Mouse (Mus musculus) adipocyte (in vitro differentiated cells): ENCODE measurements around the gene Frat1.

ENCODE experiments used
- DNase-seq: peaks from one replicate; pipeline ENCODE4 v3.0.0-alpha.2; 2016; ENCODE audit warnings: low spot score

Gene Frat1

DNA sequence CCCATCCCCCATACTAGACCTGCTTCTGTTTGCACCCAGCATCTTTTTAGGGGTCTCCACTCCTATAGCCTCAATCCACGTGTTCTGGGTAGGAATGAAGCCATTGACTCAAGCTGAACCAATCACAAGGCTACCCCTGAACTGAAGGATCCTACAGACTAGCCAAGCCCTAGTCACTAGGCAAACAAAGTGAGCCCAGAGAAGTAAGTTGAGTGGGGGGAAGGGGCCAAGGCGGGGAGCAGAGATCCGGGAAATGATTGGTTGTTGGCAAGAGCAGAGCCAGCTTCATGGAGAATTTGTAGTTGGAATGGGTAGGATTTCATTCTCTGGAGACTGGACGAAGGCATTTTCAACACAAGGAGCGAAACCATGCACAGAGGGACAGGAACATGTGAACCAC, 12.9 kb upstream of the Frat1 start:
- peak; percentile 95 for DNase-seq

- DNase-seq, result peak; percentile 99
Measured at GRCm38 (mm10) chr19:41817325-41817724, 12.4 kb upstream of the Frat1 start.

GRCm38 (mm10) chr19:41818749-41819148, 11.0 kb upstream of the Frat1 start:
- no peak for DNase-seq

DNA sequence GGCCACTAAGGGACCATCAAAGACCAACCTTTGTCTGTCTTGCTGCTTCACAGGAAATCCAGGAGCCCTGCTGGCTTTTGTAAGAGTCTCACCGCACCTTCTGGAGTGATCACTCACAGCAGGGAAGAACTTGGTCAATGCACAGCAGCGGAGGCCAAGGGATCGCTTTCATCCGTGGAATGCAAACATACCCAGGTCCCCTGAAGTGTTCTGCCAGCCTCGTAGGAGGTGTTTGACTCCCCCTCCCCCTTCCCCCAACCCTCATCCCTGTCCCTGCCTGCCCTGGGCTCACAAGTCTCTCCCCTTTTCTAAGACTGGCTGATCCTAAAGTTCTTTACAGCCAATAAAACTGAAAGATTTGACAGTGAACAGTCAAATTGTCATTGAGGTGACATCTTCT, 8.3 kb upstream of the Frat1 start:
- no peak for DNase-seq

GRCm38 (mm10) chr19:41822589-41822988, 7.2 kb upstream of the Frat1 start:
- no peak for DNase-seq

DNA sequence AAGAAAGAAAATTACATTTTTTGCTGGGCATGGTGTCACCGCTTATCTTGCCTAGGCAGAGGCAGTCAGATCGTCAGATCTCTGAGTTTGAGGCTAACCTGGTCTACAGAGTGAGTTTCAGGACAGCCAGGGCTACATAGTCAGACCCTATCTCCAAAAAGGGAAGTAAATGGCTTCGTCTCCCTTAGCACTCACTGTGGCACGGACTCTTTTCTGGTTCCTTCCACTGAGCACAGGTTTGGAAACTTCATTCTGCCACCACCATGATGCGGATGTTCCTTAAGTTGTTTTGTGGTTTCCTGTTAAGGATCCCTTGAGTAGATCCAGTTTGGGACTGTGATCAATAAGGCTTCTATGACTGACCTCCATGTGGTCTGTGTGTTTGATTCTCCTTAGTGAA, 4.8 kb upstream of the Frat1 start:
- no peak for DNase-seq

DNA sequence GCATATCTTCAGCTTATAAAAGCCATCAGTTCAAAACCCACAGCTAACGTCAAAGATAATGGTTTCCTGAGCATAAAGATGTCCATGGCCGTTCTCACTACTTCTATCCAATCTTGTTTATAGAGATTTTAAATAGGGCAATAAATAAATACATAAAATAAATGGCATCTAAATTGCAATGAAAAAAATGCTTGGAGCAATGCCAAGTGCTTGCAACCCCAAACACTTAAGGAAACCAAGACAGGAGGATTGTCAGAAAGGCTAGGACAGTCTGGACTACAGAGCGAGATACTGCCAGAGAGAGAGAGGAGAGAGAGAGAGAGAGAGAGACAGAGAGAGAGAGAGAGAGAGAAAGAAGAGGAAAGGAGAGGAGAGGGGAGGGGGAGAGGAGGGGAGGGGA, 3.2 kb upstream of the Frat1 start:
- no peak for DNase-seq

DNA sequence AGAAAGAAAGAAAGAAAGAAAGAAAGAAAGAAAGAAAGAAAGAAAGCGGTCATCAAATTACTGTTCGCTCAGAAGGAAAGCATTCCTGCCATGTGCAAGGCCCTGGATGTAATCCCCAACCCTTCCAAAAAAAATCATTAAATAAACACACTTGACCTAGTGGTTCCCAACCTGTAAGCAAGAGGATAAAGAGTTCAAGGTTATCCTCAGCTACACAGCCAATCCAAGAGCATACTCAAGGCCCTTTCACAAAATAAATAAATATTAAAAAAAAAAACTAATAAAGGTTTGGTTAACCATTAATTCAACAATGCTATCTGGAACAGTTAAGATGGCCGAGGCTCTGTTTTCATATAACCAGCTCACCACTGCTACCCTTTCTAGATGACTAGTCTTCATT, 829 bp upstream of the Frat1 start:
- no peak for DNase-seq

GRCm38 (mm10) chr19:41830106-41831031, 599 bp downstream of the Frat1 start:
- no peak for DNase-seq

GRCm38 (mm10) chr19:41831101-41831570, 1.4 kb downstream of the Frat1 start:
- DNase-seq, result no peak

GRCm38 (mm10) chr19:41831718-41832391, 2.1 kb downstream of the Frat1 start:
- no peak for DNase-seq

GRCm38 (mm10) chr19:41832501-41833201, 2.9 kb downstream of the Frat1 start:
- no peak for DNase-seq

DNA sequence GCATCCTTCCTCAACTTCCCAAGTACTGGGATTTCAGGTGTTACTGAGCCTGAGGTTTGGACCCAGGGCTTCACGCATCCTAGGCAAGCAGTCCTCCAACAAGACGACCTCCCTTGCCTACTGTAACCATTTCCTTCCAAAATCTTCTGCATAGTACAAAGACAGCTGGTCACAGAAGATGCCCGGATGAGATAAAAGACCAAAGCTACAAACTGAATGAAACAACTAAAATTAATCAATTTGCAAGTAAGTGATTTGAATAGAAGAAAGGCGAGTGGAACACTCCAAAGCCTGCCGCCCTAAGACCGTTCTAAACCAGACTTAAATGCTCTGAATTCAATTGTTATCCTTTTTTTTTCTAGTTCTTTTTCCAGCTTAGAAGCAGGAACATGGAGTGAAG, 5.6 kb downstream of the Frat1 start:
- no peak for DNase-seq

GRCm38 (mm10) chr19:41835816-41836215, 6.0 kb downstream of the Frat1 start:
- DNase-seq, result no peak

- DNase-seq, result no peak
Measured at GRCm38 (mm10) chr19:41836719-41837118, 6.9 kb downstream of the Frat1 start.

- DNase-seq, result no peak
Measured at GRCm38 (mm10) chr19:41837194-41837916, 7.6 kb downstream of the Frat1 start.

DNA sequence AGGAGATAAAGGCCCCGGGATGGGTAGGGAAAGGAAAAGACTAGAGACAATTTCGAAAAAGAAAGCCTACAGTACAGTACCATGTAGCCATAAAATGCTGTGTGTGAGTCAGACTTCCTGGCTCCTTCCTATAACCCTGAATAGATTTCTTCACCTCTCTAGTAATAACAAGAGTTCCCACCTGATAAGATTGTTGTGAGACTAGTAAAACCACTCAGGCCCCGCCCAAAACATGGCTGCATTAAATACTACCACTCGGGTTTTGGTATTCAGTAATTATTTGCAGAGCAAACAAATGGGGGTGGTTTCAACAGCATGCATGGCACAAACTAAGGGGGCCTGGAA, 8.1 kb downstream of the Frat1 start:
- DNase-seq, result no peak

DNA sequence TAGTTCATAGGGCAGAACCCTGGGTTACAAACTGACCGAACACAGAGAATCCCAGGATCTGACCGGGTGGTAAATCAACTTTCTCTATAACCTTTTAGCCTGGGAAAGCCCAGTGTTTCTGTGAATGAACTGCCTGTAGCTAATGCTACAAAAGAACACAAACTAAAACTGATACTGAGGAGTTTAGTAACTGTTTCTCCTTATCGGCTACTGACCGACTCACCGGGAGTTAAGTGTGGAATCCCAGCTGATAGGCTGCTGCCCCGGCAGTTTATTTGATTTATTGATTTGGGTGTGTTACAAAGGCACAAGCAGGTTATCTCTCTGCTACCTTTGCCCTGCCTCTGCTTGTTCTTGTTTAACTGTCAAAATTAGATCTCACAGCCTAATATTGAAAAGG, 9.0 kb downstream of the Frat1 start:
- DNase-seq, result no peak

DNA sequence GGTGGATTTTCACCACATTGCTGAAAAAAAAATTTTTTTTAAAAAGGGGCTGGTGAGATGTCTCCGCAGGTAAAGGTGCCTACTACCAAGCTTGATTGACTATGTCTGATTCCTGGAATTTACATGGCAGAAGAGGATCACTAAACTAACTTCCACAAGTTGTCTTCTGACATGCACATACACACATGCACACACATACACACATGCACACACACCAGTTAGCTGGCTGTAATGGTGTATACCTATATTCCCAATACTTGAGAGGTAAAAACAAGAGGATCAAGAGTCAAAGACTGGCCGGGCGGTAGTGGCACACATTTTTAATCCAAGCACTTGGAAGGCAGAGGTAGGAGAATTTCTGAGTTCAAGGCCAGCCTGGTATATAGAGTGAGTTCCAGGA, 9.9 kb downstream of the Frat1 start:
- DNase-seq, result no peak

GRCm38 (mm10) chr19:41841105-41841750, 11.5 kb downstream of the Frat1 start:
- no peak for DNase-seq

- no peak for DNase-seq
Measured at GRCm38 (mm10) chr19:41842196-41842595, 12.4 kb downstream of the Frat1 start.

DNA sequence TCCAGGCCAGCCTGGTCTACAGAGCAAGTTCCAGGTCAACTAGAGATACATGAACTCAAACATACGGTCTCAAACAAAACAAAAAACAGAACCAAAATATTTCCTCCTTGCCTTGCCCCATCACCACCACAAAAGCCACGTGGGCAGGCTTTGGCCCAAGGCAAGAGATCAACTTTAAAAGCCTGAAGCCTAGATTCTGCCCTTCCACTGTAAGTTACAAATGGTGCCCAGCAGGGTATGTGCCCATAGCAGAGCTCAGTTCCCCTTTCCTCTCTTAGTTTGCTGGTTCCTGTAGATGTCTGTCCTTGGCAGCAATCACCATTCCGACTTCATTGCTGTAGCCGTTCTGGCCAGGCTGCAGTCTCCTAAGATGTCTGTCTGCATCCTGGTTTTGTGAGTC, 12.9 kb downstream of the Frat1 start:
- no peak for DNase-seq
